Mouse (Mus musculus) MEL (cell line): ENCODE measurements around the gene Zfyve21. TPM values are rescaled to one million over a fixed set of nuclear protein-coding genes. Genes with fewer than 3 reads are reported as not detected.

Experiments used
- DNase-seq: peaks from one replicate; pipeline ENCODE4 v3.0.0; 2011; ENCODE audit warnings: low read depth, low spot score
- H3K27ac ChIP-seq: 2 replicates; pipeline ENCODE4 v1.5.1; 2012; ENCODE audit warnings: low read depth, mild to moderate bottlenecking, control low read depth, low read length, moderate library complexity; ENCODE audit not compliant: control insufficient read depth
- H3K27me3 ChIP-seq, 2 experiments: fragments of 150-350 bp in 1 of 2; sonication (generic) in 1 of 2; 2 replicates each; pipeline ENCODE4 v1.6.1; 2012; ENCODE audit warnings: low read length in 2 of 2, mild to moderate bottlenecking in 2 of 2, improper control_type of control experiment in 1 of 2, moderate library complexity in 1 of 2; ENCODE audit not compliant: insufficient read depth in 2 of 2, control insufficient read depth in 1 of 2
- H3K36me3 ChIP-seq, 2 experiments: 2 replicates each; pipeline ENCODE4 v1.6.1; 2012 to 2014; ENCODE audit warnings: low read length in 2 of 2, improper control_type of control experiment in 1 of 2, inconsistent platforms in 1 of 2, mild to moderate bottlenecking in 1 of 2; ENCODE audit not compliant: insufficient read depth in 2 of 2, control insufficient read depth in 1 of 2
- H3K4me1 ChIP-seq, 2 experiments: fragments of 150-350 bp in 1 of 2; sonication (generic) in 1 of 2; 2 replicates each; pipeline ENCODE4 v1.6.1; 2012; ENCODE audit warnings: low read length in 2 of 2, improper control_type of control experiment in 1 of 2, mild to moderate bottlenecking in 1 of 2; ENCODE audit not compliant: insufficient read depth in 2 of 2, control insufficient read depth in 1 of 2
- H3K4me3 ChIP-seq, 2 experiments: fragments of 150-350 bp in 1 of 2; sonication (generic) in 1 of 2; 2 replicates each; pipeline ENCODE4 v1.5.1; 2012; ENCODE audit warnings: low read depth in 2 of 2, low read length in 2 of 2, mild to moderate bottlenecking in 2 of 2, moderate library complexity in 2 of 2, control low read depth in 1 of 2, improper control_type of control experiment in 1 of 2; ENCODE audit not compliant: control insufficient read depth in 1 of 2, insufficient read depth in 1 of 2
- H3K79me2 ChIP-seq: 2 replicates; pipeline ENCODE4 v1.6.1; 2012; ENCODE audit warnings: mild to moderate bottlenecking, low read length, moderate library complexity; ENCODE audit not compliant: control insufficient read depth, poor library complexity, insufficient read depth
- H3K9ac ChIP-seq: 2 replicates; pipeline ENCODE4 v1.6.1; 2012; ENCODE audit warnings: low read depth, mild to moderate bottlenecking, control low read depth, low read length, moderate library complexity; ENCODE audit not compliant: control insufficient read depth, poor library complexity, severe bottlenecking
- H3K9me3 ChIP-seq: fragments of 150-350 bp; sonication (generic); replicated peaks from 2 replicates; pipeline ENCODE4 v1.6.1; 2012; ENCODE audit warnings: mild to moderate bottlenecking, low read length, improper control_type of control experiment, moderate library complexity; ENCODE audit not compliant: insufficient read depth
- BHLHE40 ChIP-seq: IDR thresholded peaks from 2 replicates; pipeline ENCODE4 v1.6.1; 2012; ENCODE audit warnings: low read depth, mild to moderate bottlenecking, inconsistent platforms, low read length, improper control_type of control experiment, borderline replicate concordance
- E2F4 ChIP-seq: IDR thresholded peaks from 2 replicates; pipeline ENCODE4 v1.6.1; 2011; ENCODE audit warnings: low read depth, low read length, improper control_type of control experiment, borderline replicate concordance
- EP300 ChIP-seq, 2 experiments: IDR thresholded peaks; 2 replicates each; pipeline ENCODE4 v1.6.1; 2011; ENCODE audit warnings: improper control_type of control experiment in 2 of 2, low read length in 2 of 2, low read depth in 1 of 2, mild to moderate bottlenecking in 1 of 2
- ETS1 ChIP-seq: IDR thresholded peaks from 2 replicates; pipeline ENCODE4 v1.6.1; 2012; ENCODE audit warnings: low read depth, mild to moderate bottlenecking, inconsistent platforms, low read length, improper control_type of control experiment, moderate library complexity
- GATA1 ChIP-seq: IDR thresholded peaks from 2 replicates; pipeline ENCODE4 v1.6.1; 2011; ENCODE audit warnings: low read depth, low read length, improper control_type of control experiment
- HCFC1 ChIP-seq: IDR thresholded peaks from 2 replicates; pipeline ENCODE4 v1.6.1; 2012; ENCODE audit warnings: low read depth, mild to moderate bottlenecking, inconsistent platforms, low read length, improper control_type of control experiment, moderate library complexity
- JUND ChIP-seq: IDR thresholded peaks from 2 replicates; pipeline ENCODE4 v1.6.1; 2011; ENCODE audit warnings: low read depth, mild to moderate bottlenecking, improper control_type of control experiment, low read length
- KAT2A ChIP-seq: conservative IDR thresholded peaks from 2 replicates; pipeline ENCODE4 v1.6.1; 2012; ENCODE audit warnings: low read depth, low read length, improper control_type of control experiment, inconsistent platforms
- MAX ChIP-seq: IDR thresholded peaks from 2 replicates; pipeline ENCODE4 v1.6.1; 2011; ENCODE audit warnings: low read length, improper control_type of control experiment
- MAZ ChIP-seq: IDR thresholded peaks from 2 replicates; pipeline ENCODE4 v1.6.1; 2012; ENCODE audit warnings: low read depth, mild to moderate bottlenecking, inconsistent platforms, low read length, improper control_type of control experiment
- MEF2A ChIP-seq: IDR thresholded peaks from 2 replicates; pipeline ENCODE4 v1.6.1; 2014; ENCODE audit warnings: low read depth, mild to moderate bottlenecking, inconsistent platforms, low read length, improper control_type of control experiment; ENCODE audit not compliant: poor library complexity, insufficient replicate concordance, severe bottlenecking; ENCODE audit errors: extremely low read depth
- MXI1 ChIP-seq: IDR thresholded peaks from 2 replicates; pipeline ENCODE4 v1.6.1; 2011; ENCODE audit warnings: mild to moderate bottlenecking, low read depth, low read length, improper control_type of control experiment
- MYB ChIP-seq: IDR thresholded peaks from 2 replicates; pipeline ENCODE4 v1.6.1; 2011; ENCODE audit warnings: mild to moderate bottlenecking, low read depth, low read length, improper control_type of control experiment
- MYC ChIP-seq: IDR thresholded peaks from 2 replicates; pipeline ENCODE4 v1.6.1; 2011; ENCODE audit warnings: low read depth, mild to moderate bottlenecking, low read length, improper control_type of control experiment, moderate library complexity
- POLR2A ChIP-seq, 2 experiments: IDR thresholded peaks; 2 replicates each; pipeline ENCODE4 v1.6.1; 2011 to 2012; ENCODE audit warnings: low read length in 2 of 2, mild to moderate bottlenecking in 2 of 2, control low read depth in 1 of 2, improper control_type of control experiment in 1 of 2, low read depth in 1 of 2, moderate library complexity in 1 of 2; ENCODE audit not compliant: control insufficient read depth in 1 of 2, insufficient read depth in 1 of 2, poor library complexity in 1 of 2
- RCOR1 ChIP-seq: IDR thresholded peaks from 2 replicates; pipeline ENCODE4 v1.6.1; 2012; ENCODE audit warnings: low read depth, mild to moderate bottlenecking, inconsistent platforms, low read length, improper control_type of control experiment
- SIN3A ChIP-seq: IDR thresholded peaks from 2 replicates; pipeline ENCODE4 v1.6.1; 2012; ENCODE audit warnings: low read length, improper control_type of control experiment, inconsistent platforms
- TCF12 ChIP-seq: IDR thresholded peaks from 2 replicates; pipeline ENCODE4 v1.6.1; 2014; ENCODE audit warnings: low read depth, mild to moderate bottlenecking, inconsistent platforms, low read length, improper control_type of control experiment, moderate library complexity
- UBTF ChIP-seq: IDR thresholded peaks from 2 replicates; pipeline ENCODE4 v1.6.1; 2012; ENCODE audit warnings: low read depth, mild to moderate bottlenecking, inconsistent platforms, low read length, improper control_type of control experiment, moderate library complexity, borderline replicate concordance; ENCODE audit not compliant: insufficient read depth
- USF1 ChIP-seq: IDR thresholded peaks from 2 replicates; pipeline ENCODE4 v1.6.1; 2014; ENCODE audit warnings: low read depth, mild to moderate bottlenecking, inconsistent platforms, low read length, improper control_type of control experiment, moderate library complexity
- ZC3H11A ChIP-seq: IDR thresholded peaks from 2 replicates; pipeline ENCODE4 v1.6.1; 2012; ENCODE audit warnings: low read depth, mild to moderate bottlenecking, inconsistent platforms, low read length, improper control_type of control experiment
- ZKSCAN1 ChIP-seq: IDR thresholded peaks from 2 replicates; pipeline ENCODE4 v1.6.1; 2012; ENCODE audit warnings: low read depth, mild to moderate bottlenecking, inconsistent platforms, low read length, improper control_type of control experiment, moderate library complexity
- ZMIZ1 ChIP-seq: IDR thresholded peaks from 2 replicates; pipeline ENCODE4 v1.6.1; 2012; ENCODE audit warnings: low read depth, mild to moderate bottlenecking, inconsistent platforms, low read length, improper control_type of control experiment, moderate library complexity
- ZNF384 ChIP-seq: IDR thresholded peaks from 2 replicates; pipeline ENCODE4 v1.6.1; 2012; ENCODE audit warnings: low read depth, mild to moderate bottlenecking, inconsistent platforms, low read length, improper control_type of control experiment
- polyA plus RNA-seq, 2 experiments: library from polyadenylated mRNA; stranded (reverse) in 1 of 2; unstranded in 1 of 2; fragments of >175 nt in 1 of 2; fragments of >200 nt in 1 of 2; gene quantifications; 2 replicates each; pipeline versions ENCODE4 v1.2.1 to v1.2.4; 2012; ENCODE audit warnings: low replicate concordance in 2 of 2, low read depth in 1 of 2; ENCODE audit not compliant: insufficient read length in 2 of 2, insufficient read depth in 1 of 2, missing spikeins in 1 of 2
- total RNA-seq: library from RNA; depleted of rRNA; stranded (reverse); fragments of 300-350 nt; gene quantifications from 2 replicates; pipeline ENCODE4 v1.2.3, GENCODE M21; 2012

Gene Zfyve21
- total and polyA plus RNA-seq, 3 experiments: 8.1 to 9.1 TPM; not detected in 1

- TF ChIP-seq TCF12: peak; percentile 61; the same call in 1 of the 2 replicates
- no peak for TF ChIP-seq SIN3A
- TF ChIP-seq ZC3H11A: no peak
- 0 out of 2 replicates have a peak, but pooled peaks have one; percentile 42 for TF ChIP-seq ZNF384
- no peak for TF ChIP-seq MAX
- TF ChIP-seq HCFC1: no peak
- peak; percentile 55; the same call in 1 of the 2 replicates for TF ChIP-seq GATA1
- 0 out of 2 replicates have a peak, but pooled peaks have one; percentile 22 for TF ChIP-seq MYC
- TF ChIP-seq POLR2A (IDR thresholded peaks at IDR 0.05; ENCODE audit: control insufficient read depth in 1 of 2, insufficient read depth in 1 of 2, low read depth in 1 of 2, low read length in 2 of 2, poor library complexity in 1 of 2): no peak
- no peak for TF ChIP-seq JUND
- no peak for TF ChIP-seq ZKSCAN1
- no peak for TF ChIP-seq E2F4
- TF ChIP-seq RCOR1: 0 out of 2 replicates have a peak, but pooled peaks have one; percentile 47
- TF ChIP-seq USF1: no peak
Measured at GRCm38 (mm10) chr12:111872079-111872478, 58.1 kb downstream of the Zfyve21 start (continued).

- TF ChIP-seq MEF2A: no peak
- TF ChIP-seq GATA1: no peak
- TF ChIP-seq BHLHE40: no peak
- TF ChIP-seq MAZ: no peak
- TF ChIP-seq ETS1: no peak
- TF ChIP-seq ZMIZ1: no peak
- no peak for TF ChIP-seq SIN3A
- TF ChIP-seq POLR2A (IDR thresholded peaks at IDR 0.05; ENCODE audit: control insufficient read depth in 1 of 2, insufficient read depth in 1 of 2, low read depth in 1 of 2, low read length in 2 of 2, poor library complexity in 1 of 2): no peak
- no peak for TF ChIP-seq MYC
- TF ChIP-seq MXI1: no peak
- no peak for TF ChIP-seq KAT2A
- no peak for TF ChIP-seq MYB
- TF ChIP-seq EP300 (IDR thresholded peaks at IDR 0.05; ENCODE audit: low read depth in 1 of 2, low read length in 2 of 2): no peak
- no peak for TF ChIP-seq UBTF
- TF ChIP-seq ZNF384: no peak
- TF ChIP-seq, all 39 proteins: peak for 0
Measured at GRCm38 (mm10) chr12:111874601-111875140, 60.7 kb downstream of the Zfyve21 start.

More at GRCm38 (mm10) chr12:111874601-111875140, 60.7 kb downstream of the Zfyve21 start:
- peaks cover 0 to 10% of the 10 kb centered on the region in 2 experiments; a peak in 2 of 4 replicates for H3K4me1 ChIP-seq
- no peaks in the 10 kb centered on the region for H3K9me3 ChIP-seq
- H3K27me3 ChIP-seq: no peaks in the 10 kb centered on the region
- H3K79me2 ChIP-seq: no peaks in the 10 kb centered on the region
- no peak overlapping the region for H3K9ac ChIP-seq
- no peak for DNase-seq
- peaks cover 0 to 8% of the 10 kb centered on the region in 2 experiments; a peak in 2 of 4 replicates for H3K36me3 ChIP-seq
- H3K27ac ChIP-seq: no peak overlapping the region
- no peak overlapping the region for H3K4me3 ChIP-seq
